Mouse (Mus musculus): ENCODE results near the gene Tubd1. TPM values are rescaled to one million over a fixed set of nuclear protein-coding genes. Genes with fewer than 3 reads are reported as not detected.

The Tubd1 gene
- polyA plus RNA-seq, 1 experiment from 2014 or later: 12.6 TPM

- Histone ChIP-seq H3K4me1 (ENCODE audit: control insufficient read depth, insufficient read depth, low read length) (no peaks in the 10 kb centered on the region), H3K27me3 (ENCODE audit: control insufficient read depth, insufficient read depth, low read length) (no peaks in the 10 kb centered on the region), H3K4me3 (ENCODE audit: low read depth, low read length) (no peak overlapping the region), H3K27ac (replicated peaks; ENCODE audit: low read depth, low read length) (no peak overlapping the region), H3K4me2 (ENCODE audit: low read depth, low read length) (no peak overlapping the region), H3K36me3 (replicated peaks; ENCODE audit: control insufficient read depth, insufficient read depth, low read depth, low read length) (no peaks in the 10 kb centered on the region), H3K9me3 (replicated peaks; ENCODE audit: control insufficient read depth, low read length) (no peaks in the 10 kb centered on the region), H3K9ac (replicated peaks; ENCODE audit: low read length) (no peak overlapping the region)
- DNase-seq (ENCODE audit: low spot score) (no peak), ATAC-seq (replicated peaks; ENCODE audit: insufficient number of reproducible peaks, low FRiP score, low TSS enrichment, low read depth) (no peak)
- 74% methylated on average over 4 of the region's 4 CpGs for WGBS
Measured at GRCm38 (mm10) chr11:86599378-86600208, 54.8 kb downstream of the Tubd1 start.

GRCm38 (mm10) chr11:86600209-86600557 is 55.4 kb downstream of the Tubd1 start:
- ATAC-seq (replicated peaks; ENCODE audit: insufficient number of reproducible peaks, low FRiP score, low TSS enrichment, low read depth) (no peak), DNase-seq (ENCODE audit: low spot score) (no peak)
- Histone ChIP-seq H3K9me3 (replicated peaks; ENCODE audit: control insufficient read depth, low read length) (no peaks in the 10 kb centered on the region), H3K4me3 (ENCODE audit: low read depth, low read length) (no peak overlapping the region), H3K4me2 (ENCODE audit: low read depth, low read length) (no peak overlapping the region), H3K4me1 (ENCODE audit: control insufficient read depth, insufficient read depth, low read length) (no peaks in the 10 kb centered on the region), H3K27ac (replicated peaks; ENCODE audit: low read depth, low read length) (no peak overlapping the region), H3K9ac (replicated peaks; ENCODE audit: low read length) (no peak overlapping the region), H3K27me3 (ENCODE audit: control insufficient read depth, insufficient read depth, low read length) (no peaks in the 10 kb centered on the region), H3K36me3 (replicated peaks; ENCODE audit: control insufficient read depth, insufficient read depth, low read depth, low read length) (no peaks in the 10 kb centered on the region)
- WGBS: 84% methylated on average over 7 of the region's 7 CpGs

- DNase-seq (ENCODE audit: low spot score) (no peak), ATAC-seq (replicated peaks; ENCODE audit: insufficient number of reproducible peaks, low FRiP score, low TSS enrichment, low read depth) (no peak)
- 57% methylated on average over 3 of the region's 3 CpGs for WGBS
- no peak overlapping the region for H3K4me3 ChIP-seq (ENCODE audit: low read depth, low read length)
- no peaks in the 10 kb centered on the region for H3K4me1 ChIP-seq (ENCODE audit: control insufficient read depth, insufficient read depth, low read length)
- H3K9me3 ChIP-seq (replicated peaks; ENCODE audit: control insufficient read depth, low read length): no peaks in the 10 kb centered on the region
- no peak overlapping the region for H3K4me2 ChIP-seq (ENCODE audit: low read depth, low read length)
- H3K27me3 ChIP-seq (ENCODE audit: control insufficient read depth, insufficient read depth, low read length): no peaks in the 10 kb centered on the region
- peaks cover 7% of the 10 kb centered on the region for H3K36me3 ChIP-seq (replicated peaks; ENCODE audit: control insufficient read depth, insufficient read depth, low read depth, low read length)
- H3K9ac ChIP-seq (replicated peaks; ENCODE audit: low read length): no peak overlapping the region
- no peak overlapping the region for H3K27ac ChIP-seq (replicated peaks; ENCODE audit: low read depth, low read length)
Measured at GRCm38 (mm10) chr11:86602116-86602515, 57.3 kb downstream of the Tubd1 start.

- H3K27me3 ChIP-seq (ENCODE audit: control insufficient read depth, insufficient read depth, low read length): no peaks in the 10 kb centered on the region
- H3K9me3 ChIP-seq (replicated peaks; ENCODE audit: control insufficient read depth, low read length): no peaks in the 10 kb centered on the region
- no peak for DNase-seq (ENCODE audit: low spot score)
- no peak for ATAC-seq (replicated peaks; ENCODE audit: insufficient number of reproducible peaks, low FRiP score, low TSS enrichment, low read depth)
- no peak overlapping the region for H3K9ac ChIP-seq (replicated peaks; ENCODE audit: low read length)
- H3K4me3 ChIP-seq (ENCODE audit: low read depth, low read length): no peak overlapping the region
- H3K4me2 ChIP-seq (ENCODE audit: low read depth, low read length): no peak overlapping the region
- WGBS: 97% methylated on average over 1 of the region's 1 CpGs
- H3K27ac ChIP-seq (replicated peaks; ENCODE audit: low read depth, low read length): no peak overlapping the region
- H3K36me3 ChIP-seq (replicated peaks; ENCODE audit: control insufficient read depth, insufficient read depth, low read depth, low read length): peaks cover 7% of the 10 kb centered on the region
- H3K4me1 ChIP-seq (ENCODE audit: control insufficient read depth, insufficient read depth, low read length): no peaks in the 10 kb centered on the region
Measured at GRCm38 (mm10) chr11:86603719-86604118, 58.9 kb downstream of the Tubd1 start.

- Histone ChIP-seq H3K27ac (replicated peaks; ENCODE audit: low read depth, low read length) (no peak overlapping the region), H3K9me3 (replicated peaks; ENCODE audit: control insufficient read depth, low read length) (no peaks in the 10 kb centered on the region), H3K27me3 (ENCODE audit: control insufficient read depth, insufficient read depth, low read length) (no peaks in the 10 kb centered on the region), H3K4me2 (ENCODE audit: low read depth, low read length) (no peak overlapping the region), H3K9ac (replicated peaks; ENCODE audit: low read length) (no peak overlapping the region), H3K36me3 (replicated peaks; ENCODE audit: control insufficient read depth, insufficient read depth, low read depth, low read length) (peaks cover 7% of the 10 kb centered on the region), H3K4me3 (ENCODE audit: low read depth, low read length) (no peak overlapping the region), H3K4me1 (ENCODE audit: control insufficient read depth, insufficient read depth, low read length) (no peaks in the 10 kb centered on the region)
- ATAC-seq (replicated peaks; ENCODE audit: insufficient number of reproducible peaks, low FRiP score, low TSS enrichment, low read depth) (no peak), DNase-seq (ENCODE audit: low spot score) (no peak)
- 93% methylated on average over 3 of the region's 3 CpGs for WGBS
Measured at GRCm38 (mm10) chr11:86604289-86604688, 59.5 kb downstream of the Tubd1 start.

GRCm38 (mm10) chr11:86604732-86605520 is 60.1 kb downstream of the Tubd1 start:
- no peaks in the 10 kb centered on the region for H3K9me3 ChIP-seq (replicated peaks; ENCODE audit: control insufficient read depth, low read length)
- no peak for ATAC-seq (replicated peaks; ENCODE audit: insufficient number of reproducible peaks, low FRiP score, low TSS enrichment, low read depth)
- no peak overlapping the region for H3K27ac ChIP-seq (replicated peaks; ENCODE audit: low read depth, low read length)
- no peak overlapping the region for H3K4me3 ChIP-seq (ENCODE audit: low read depth, low read length)
- H3K36me3 ChIP-seq (replicated peaks; ENCODE audit: control insufficient read depth, insufficient read depth, low read depth, low read length): peaks cover 7% of the 10 kb centered on the region
- 86% methylated on average over 5 of the region's 5 CpGs for WGBS
- no peak for DNase-seq (ENCODE audit: low spot score)
- H3K9ac ChIP-seq (replicated peaks; ENCODE audit: low read length): no peak overlapping the region
- H3K27me3 ChIP-seq (ENCODE audit: control insufficient read depth, insufficient read depth, low read length): no peaks in the 10 kb centered on the region
- no peak overlapping the region for H3K4me2 ChIP-seq (ENCODE audit: low read depth, low read length)
- H3K4me1 ChIP-seq (ENCODE audit: control insufficient read depth, insufficient read depth, low read length): no peaks in the 10 kb centered on the region

- Histone ChIP-seq H3K4me2 (ENCODE audit: low read depth, low read length) (no peak overlapping the region), H3K4me1 (ENCODE audit: control insufficient read depth, insufficient read depth, low read length) (no peaks in the 10 kb centered on the region), H3K27ac (replicated peaks; ENCODE audit: low read depth, low read length) (no peak overlapping the region), H3K36me3 (replicated peaks; ENCODE audit: control insufficient read depth, insufficient read depth, low read depth, low read length) (peaks cover 7% of the 10 kb centered on the region), H3K27me3 (ENCODE audit: control insufficient read depth, insufficient read depth, low read length) (no peaks in the 10 kb centered on the region), H3K9me3 (replicated peaks; ENCODE audit: control insufficient read depth, low read length) (no peaks in the 10 kb centered on the region), H3K9ac (replicated peaks; ENCODE audit: low read length) (no peak overlapping the region), H3K4me3 (ENCODE audit: low read depth, low read length) (no peak overlapping the region)
- WGBS: 91% methylated on average over 2 of the region's 2 CpGs
- DNase-seq (ENCODE audit: low spot score) (no peak), ATAC-seq (replicated peaks; ENCODE audit: insufficient number of reproducible peaks, low FRiP score, low TSS enrichment, low read depth) (no peak)
Measured at GRCm38 (mm10) chr11:86606621-86607339, 62.0 kb downstream of the Tubd1 start.

Measured in embryonic facial prominence, embryonic 11.5 days (tissue).